Mouse (Mus musculus): ENCODE results near the gene Gramd4.

DNA sequence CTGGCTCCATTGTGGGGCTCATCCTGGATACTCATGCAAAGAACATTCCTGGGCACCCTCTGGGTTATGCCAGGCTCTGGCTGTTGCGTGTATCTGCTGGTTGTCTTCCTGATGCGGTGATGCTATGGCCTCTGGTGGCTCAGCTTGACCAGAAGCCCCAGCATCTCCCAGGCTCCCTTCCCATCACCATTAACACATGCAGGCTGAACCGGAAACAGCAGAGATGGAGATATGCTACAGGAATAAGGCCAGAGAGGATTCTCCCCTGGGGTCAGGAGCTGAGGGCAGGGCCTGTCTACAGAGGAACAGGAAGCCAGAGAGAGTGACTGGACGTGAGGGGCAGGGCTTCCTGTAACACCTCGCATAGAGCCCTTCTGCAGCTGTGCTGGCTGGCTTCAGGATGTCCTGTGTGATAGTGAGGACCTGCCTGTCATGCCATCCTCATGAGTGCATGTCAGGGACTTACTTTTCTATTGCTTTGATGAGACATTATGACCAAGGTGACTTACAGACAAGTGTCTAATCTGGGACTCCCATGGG is 1.2 kb upstream of the Gramd4 start:
- TF ChIP-seq MAFK (IDR thresholded peaks at IDR 0.05; ENCODE audit: insufficient read depth, low read depth, low read length) (no peak), CHD2 (IDR thresholded peaks at IDR 0.05; ENCODE audit: low read depth, low read length) (no peak), HCFC1 (IDR thresholded peaks at IDR 0.05; ENCODE audit: borderline replicate concordance, insufficient read depth, low read length) (no peak)

Data from ES-E14 (cell line).